Mouse (Mus musculus) intestine, embryonic 14.5 days (tissue): ENCODE results near the gene Lrrc28. TPM values are rescaled to one million over a fixed set of nuclear protein-coding genes. Genes with fewer than 3 reads are reported as not detected.

Experiments used
- ATAC-seq: fragments of 200-750 bp; cut with Nextera tagmentation; replicated peaks from 2 replicates; pipeline ENCODE4 v1.8.0; 2017; ENCODE audit warnings: low read depth, moderate number of reproducible peaks, moderate TSS enrichment, moderate library complexity; ENCODE audit not compliant: low FRiP score, low TSS enrichment
- DNase-seq: peaks from one replicate; pipeline ENCODE4 v3.0.0-alpha.2; 2018; ENCODE audit warnings: low spot score
- H3K27ac ChIP-seq: fragments of 300-500 bp; sonication (generic); 2 replicates; pipeline ENCODE4 v1.5.1; 2014; ENCODE audit warnings: low read depth, mild to moderate bottlenecking, control low read depth
- H3K27me3 ChIP-seq: fragments of 300-500 bp; sonication (generic); replicated peaks from 2 replicates; pipeline ENCODE4 v1.6.1; 2014; ENCODE audit warnings: low read length, control low read depth; ENCODE audit not compliant: control insufficient read depth, insufficient read depth
- H3K36me3 ChIP-seq: fragments of 300-500 bp; sonication (generic); 2 replicates; pipeline ENCODE4 v1.6.1; 2014; ENCODE audit warnings: low read length, control low read depth; ENCODE audit not compliant: control insufficient read depth, insufficient read depth
- H3K4me1 ChIP-seq: fragments of 300-500 bp; sonication (generic); replicated peaks from 2 replicates; pipeline ENCODE4 v1.6.1; 2014; ENCODE audit warnings: low read length, control low read depth, mixed read lengths; ENCODE audit not compliant: control insufficient read depth, insufficient read depth
- H3K4me2 ChIP-seq: fragments of 300-500 bp; sonication (generic); 2 replicates; pipeline ENCODE4 v1.6.1; 2014; ENCODE audit warnings: low read length
- H3K4me3 ChIP-seq: fragments of 300-500 bp; sonication (generic); 2 replicates; pipeline ENCODE4 v1.5.1; 2014; ENCODE audit warnings: low read depth, low read length, control low read depth, mixed read lengths
- H3K9ac ChIP-seq: fragments of 300-500 bp; sonication (generic); 2 replicates; pipeline ENCODE4 v1.6.1; 2014; ENCODE audit warnings: mild to moderate bottlenecking, low read length
- H3K9me3 ChIP-seq: fragments of 300-500 bp; sonication (generic); 2 replicates; pipeline ENCODE4 v1.6.1; 2016; ENCODE audit warnings: low read length, control low read depth; ENCODE audit not compliant: control insufficient read depth
- WGBS: fragments of 180-500 bp; shearing (Covaris S2); extraction: QIAGEN DNeasy Blood & Tissue Kit; methylation state at CpG from one replicate; pipeline ENCODE4 v1.1.7; 2014; 5-methylcytosine and 5-hydroxymethylcytosine counted together
- polyA plus RNA-seq: library from polyadenylated mRNA; unstranded; fragments of >200 nt; fragmentation: Nextera tagmentation; extraction: Ambion mirVana; gene quantifications from 2 replicates; pipeline ENCODE4 v1.2.1, GENCODE M21; 2014

The Lrrc28 gene
- polyA plus RNA-seq, 1 experiment from 2014 or later: 12.4 TPM

GRCm38 (mm10) chr7:67605114-67605513 is 40.0 kb downstream of the Lrrc28 start:
- Histone ChIP-seq H3K9ac (no peak overlapping the region), H3K27me3 (no peaks in the 10 kb centered on the region), H3K27ac (no peak overlapping the region), H3K4me3 (no peak overlapping the region), H3K4me2 (no peak overlapping the region), H3K9me3 (no peaks in the 10 kb centered on the region), H3K4me1 (0 out of 2 replicates have a peak, but pooled peaks cover 4% of the 10 kb centered on the region), H3K36me3 (no peaks in the 10 kb centered on the region)
- no peak for DNase-seq
- no peak for ATAC-seq
- 90% methylated on average over 6 of the region's 6 CpGs for WGBS

- WGBS: 63% methylated on average over 3 of the region's 3 CpGs
- no peaks in the 10 kb centered on the region for H3K27me3 ChIP-seq
- H3K9ac ChIP-seq: no peak overlapping the region
- H3K27ac ChIP-seq: no peak overlapping the region
- H3K4me3 ChIP-seq: no peak overlapping the region
- H3K4me2 ChIP-seq: no peak overlapping the region
- ATAC-seq (no peak), DNase-seq (no peak)
- H3K36me3 ChIP-seq: no peaks in the 10 kb centered on the region
- no peaks in the 10 kb centered on the region for H3K9me3 ChIP-seq
- no peaks in the 10 kb centered on the region for H3K4me1 ChIP-seq
Measured at GRCm38 (mm10) chr7:67598050-67598449, 47.0 kb downstream of the Lrrc28 start.

- no peak for DNase-seq
- 71% methylated on average over 1 of the region's 1 CpGs for WGBS
- Histone ChIP-seq H3K4me3 (no peak overlapping the region), H3K4me2 (no peak overlapping the region), H3K27ac (no peak overlapping the region), H3K9ac (no peak overlapping the region), H3K27me3 (no peaks in the 10 kb centered on the region), H3K9me3 (no peaks in the 10 kb centered on the region), H3K36me3 (no peaks in the 10 kb centered on the region), H3K4me1 (no peaks in the 10 kb centered on the region)
- ATAC-seq: no peak
Measured at GRCm38 (mm10) chr7:67596961-67597360, 48.1 kb downstream of the Lrrc28 start.

GRCm38 (mm10) chr7:67596322-67596721 is 48.7 kb downstream of the Lrrc28 start:
- H3K9ac ChIP-seq: no peak overlapping the region
- 93% methylated on average over 1 of the region's 1 CpGs for WGBS
- no peak overlapping the region for H3K4me3 ChIP-seq
- no peaks in the 10 kb centered on the region for H3K27me3 ChIP-seq
- DNase-seq (no peak), ATAC-seq (no peak)
- no peak overlapping the region for H3K27ac ChIP-seq
- no peaks in the 10 kb centered on the region for H3K9me3 ChIP-seq
- H3K4me1 ChIP-seq: no peaks in the 10 kb centered on the region
- no peak overlapping the region for H3K4me2 ChIP-seq
- H3K36me3 ChIP-seq: no peaks in the 10 kb centered on the region

GRCm38 (mm10) chr7:67593902-67594301 is 51.2 kb downstream of the Lrrc28 start:
- ATAC-seq (no peak), DNase-seq (no peak)
- H3K4me3 ChIP-seq: no peak overlapping the region
- no peak overlapping the region for H3K27ac ChIP-seq
- H3K27me3 ChIP-seq: no peaks in the 10 kb centered on the region
- no peaks in the 10 kb centered on the region for H3K4me1 ChIP-seq
- H3K9ac ChIP-seq: no peak overlapping the region
- H3K36me3 ChIP-seq: no peaks in the 10 kb centered on the region
- 85% methylated on average over 6 of the region's 6 CpGs for WGBS
- no peaks in the 10 kb centered on the region for H3K9me3 ChIP-seq
- H3K4me2 ChIP-seq: no peak overlapping the region

- no peaks in the 10 kb centered on the region for H3K36me3 ChIP-seq
- no peak for DNase-seq
Measured at GRCm38 (mm10) chr7:67592670-67593069, 52.4 kb downstream of the Lrrc28 start.

GRCm38 (mm10) chr7:67588743-67589142 is 56.3 kb downstream of the Lrrc28 start:
- ATAC-seq: no peak
- no peaks in the 10 kb centered on the region for H3K27me3 ChIP-seq
- no peak overlapping the region for H3K4me2 ChIP-seq
- H3K9ac ChIP-seq: no peak overlapping the region
- WGBS: 80% methylated on average over 6 of the region's 6 CpGs
- no peak for DNase-seq
- H3K9me3 ChIP-seq: no peaks in the 10 kb centered on the region
- H3K4me1 ChIP-seq: no peaks in the 10 kb centered on the region
- no peak overlapping the region for H3K27ac ChIP-seq
- H3K36me3 ChIP-seq: no peaks in the 10 kb centered on the region
- no peak overlapping the region for H3K4me3 ChIP-seq

More at GRCm38 (mm10) chr7:67592670-67593069, 52.4 kb downstream of the Lrrc28 start:
- Histone ChIP-seq H3K4me1 (no peaks in the 10 kb centered on the region), H3K9ac (no peak overlapping the region), H3K27ac (no peak overlapping the region), H3K4me3 (no peak overlapping the region), H3K9me3 (no peaks in the 10 kb centered on the region), H3K27me3 (no peaks in the 10 kb centered on the region), H3K4me2 (no peak overlapping the region)
- whole genome bisulfite sequencing: 89% methylated on average over 6 of the region's 6 CpGs
- no peak for ATAC-seq

GRCm38 (mm10) chr7:67586479-67586878 is 58.6 kb downstream of the Lrrc28 start:
- Histone ChIP-seq H3K4me1 (no peaks in the 10 kb centered on the region), H3K27ac (no peak overlapping the region), H3K9me3 (no peaks in the 10 kb centered on the region), H3K36me3 (no peaks in the 10 kb centered on the region), H3K4me3 (no peak overlapping the region), H3K4me2 (no peak overlapping the region), H3K27me3 (no peaks in the 10 kb centered on the region), H3K9ac (no peak overlapping the region)
- DNase-seq (no peak), ATAC-seq (no peak)
- WGBS: 89% methylated on average over 5 of the region's 5 CpGs

- H3K9me3 ChIP-seq: no peaks in the 10 kb centered on the region
- no peaks in the 10 kb centered on the region for H3K4me1 ChIP-seq
- H3K27ac ChIP-seq: no peak overlapping the region
- no peaks in the 10 kb centered on the region for H3K36me3 ChIP-seq
- no peak for DNase-seq
- no peak overlapping the region for H3K9ac ChIP-seq
- H3K4me2 ChIP-seq: no peak overlapping the region
- no peak for ATAC-seq
- H3K4me3 ChIP-seq: no peak overlapping the region
- 81% methylated on average over 5 of the region's 5 CpGs for WGBS
- no peaks in the 10 kb centered on the region for H3K27me3 ChIP-seq
Measured at GRCm38 (mm10) chr7:67583852-67584251, 61.2 kb downstream of the Lrrc28 start.
